9 mouse cellular contexts compared by ENCODE assay signal in the genomic region with DNA sequence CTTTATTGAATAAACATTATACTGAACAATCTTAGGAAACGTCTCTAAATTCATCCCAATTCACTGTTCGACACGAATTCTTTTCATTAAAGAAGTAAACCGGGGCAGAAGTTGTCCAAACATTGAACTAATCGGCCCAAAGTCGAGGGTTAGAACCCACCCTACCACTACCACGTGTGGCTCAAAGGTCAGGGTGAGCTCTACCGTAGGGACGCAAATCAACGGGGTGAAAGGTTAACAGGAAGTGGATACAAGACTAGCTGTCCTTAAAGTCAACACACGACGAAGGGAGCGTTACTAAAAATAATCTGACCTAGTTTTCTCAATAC. TPM values are rescaled to one million over a fixed set of nuclear protein-coding genes. Genes with fewer than 3 reads are reported as not detected.
DNase-seq lines count a peak whose midpoint lies in the region; ATAC-seq lines count a peak whose summit lies in the region.
"Had no signal": no experiment of that assay in that cellular context is flagged by ENCODE, and none has a peak within 500 bp of the region (broad histone marks: within the 10 kb centered on the region; RNA-seq: fewer than 3 reads in every experiment).

No protein-coding gene starts in this region.

- H3K9me3 ChIP-seq in forebrain, embryonic 14.5 days (replicated peaks; ENCODE audit: control insufficient read depth, low read length) = no peaks in the 10 kb centered on the region
- H3K9me3 ChIP-seq in kidney, embryonic 15.5 days (replicated peaks) = no peaks in the 10 kb centered on the region

- H3K27me3 ChIP-seq in forebrain, embryonic 14.5 days (replicated peaks; ENCODE audit: control insufficient read depth, insufficient read depth, low read length) = no peaks in the 10 kb centered on the region
- H3K27me3 ChIP-seq in kidney, embryonic 15.5 days = peaks cover 8% of the 10 kb centered on the region

- peaks cover 3% of the 10 kb centered on the region; the same call in 1 of the 2 replicates for H3K4me1 ChIP-seq in forebrain, embryonic 14.5 days (ENCODE audit: control insufficient read depth, insufficient read depth, low read length)
- H3K4me1 ChIP-seq in kidney, embryonic 15.5 days = peaks cover 14% of the 10 kb centered on the region

- WGBS in forebrain, embryonic 14.5 days = 16% methylated on average over 13 of the region's 13 CpGs
- WGBS in kidney, embryonic 15.5 days = 12% methylated on average over 13 of the region's 13 CpGs

- peak overlapping the region; percentile 40; the same call in 1 of the 2 replicates for H3K9ac ChIP-seq in forebrain, embryonic 14.5 days (ENCODE audit: low read length)
- H3K9ac ChIP-seq in kidney, embryonic 15.5 days = 0 out of 2 replicates have a peak overlapping the region, but pooled peaks have one; percentile 23

- DNase-seq in cerebellum, adult 9-10 months = no peak
- DNase-seq in right cerebral cortex, adult 18-20 months = peak; percentile 70
- no peak for DNase-seq in right cerebral cortex, postnatal 4 days
- no peak for DNase-seq in forebrain, embryonic 14.5 days (ENCODE audit: low spot score)
- peak; percentile 25 to 32 for DNase-seq in thymus, postnatal 36 days

- H3K4me3 ChIP-seq in forebrain, embryonic 14.5 days (ENCODE audit: low read depth, low read length) = peak overlapping the region; percentile 67
- peak overlapping the region; percentile 72 for H3K4me3 ChIP-seq in kidney, embryonic 15.5 days (replicated peaks)

- H3K36me3 ChIP-seq in forebrain, embryonic 14.5 days (ENCODE audit: control insufficient read depth, insufficient read depth, low read length) = peaks cover 28% of the 10 kb centered on the region
- peaks cover 31% of the 10 kb centered on the region for H3K36me3 ChIP-seq in kidney, embryonic 15.5 days

- H3K4me2 ChIP-seq in forebrain, embryonic 14.5 days (ENCODE audit: low read length) = peak overlapping the region; percentile 67
- peak overlapping the region; percentile 70 for H3K4me2 ChIP-seq in kidney, embryonic 15.5 days

- ATAC-seq in cerebellum, adult (ENCODE audit: insufficient number of reproducible peaks, low FRiP score, low TSS enrichment) = peak; percentile 71
- ATAC-seq in forebrain, embryonic 14.5 days = peak; percentile 72
- ATAC-seq in kidney, embryonic 15.5 days (replicated peaks; ENCODE audit: low FRiP score) = peak; percentile 41; the same call in 1 of the 2 replicates
- peak; percentile 50; the same call in 1 of the 2 replicates for ATAC-seq in megakaryocyte-erythroid progenitor cell, adult 5-6 weeks (replicated peaks; ENCODE audit: low FRiP score, low TSS enrichment, poor library complexity, severe bottlenecking)

- peak overlapping the region; percentile 64; the same call in 1 of the 2 replicates for H3K27ac ChIP-seq in forebrain, embryonic 14.5 days (ENCODE audit: low read depth, low read length)
- H3K27ac ChIP-seq in kidney, embryonic 15.5 days = peak overlapping the region; percentile 98

RNA-seq across cellular contexts. Expression of a gene that starts 0.4 kb away (rescaled TPM):
- 64.9 and 75.4 TPM in 2 replicates for polyA plus RNA-seq in forebrain, embryonic 14.5 days (2014; fragmentation: Nextera tagmentation; extraction: Ambion mirVana)
- 98.3 and 106 TPM in 2 replicates for polyA plus RNA-seq in kidney, embryonic 15.5 days (2015; fragmentation: Nextera tagmentation; extraction: Ambion mirVana)
- total RNA-seq in megakaryocyte-erythroid progenitor cell, adult 5-6 weeks (2014; fragmentation: Nextera tagmentation) = 99.9 and 104 TPM in 2 replicates
- total RNA-seq in megakaryocyte-erythroid progenitor cell, adult 5-6 weeks (2017) = 50.4 and 55.1 TPM in 2 replicates

RNA-seq across cellular contexts. Expression of a gene that starts 5.5 kb away (rescaled TPM):
- 0.05 and 0.09 TPM in 2 replicates for polyA plus RNA-seq in forebrain, embryonic 14.5 days (2014; fragmentation: Nextera tagmentation; extraction: Ambion mirVana)
- polyA plus RNA-seq in kidney, embryonic 15.5 days (2015; fragmentation: Nextera tagmentation; extraction: Ambion mirVana) = 2.2 and 3.3 TPM in 2 replicates
- total RNA-seq in megakaryocyte-erythroid progenitor cell, adult 5-6 weeks (2014; fragmentation: Nextera tagmentation) = not detected in 2 replicates
- total RNA-seq in megakaryocyte-erythroid progenitor cell, adult 5-6 weeks (2017) = 0.05 and 0.46 TPM in 2 replicates
- total RNA-seq: neutrophil, adult 5-6 weeks had no signal

RNA-seq across cellular contexts. Expression of a gene that starts 17.4 kb away (rescaled TPM):
- 0.22 TPM in 1 of 2 replicates, not detected in the other for polyA plus RNA-seq in forebrain, embryonic 14.5 days (2014; fragmentation: Nextera tagmentation; extraction: Ambion mirVana)
- 3.2 and 5.9 TPM in 2 replicates for polyA plus RNA-seq in kidney, embryonic 15.5 days (2015; fragmentation: Nextera tagmentation; extraction: Ambion mirVana)
- not detected in 2 replicates for total RNA-seq in megakaryocyte-erythroid progenitor cell, adult 5-6 weeks (2014; fragmentation: Nextera tagmentation)
- total RNA-seq in megakaryocyte-erythroid progenitor cell, adult 5-6 weeks (2017) = not detected in 2 replicates
- total RNA-seq: neutrophil, adult 5-6 weeks had no signal

RNA-seq across cellular contexts. Expression of a gene that starts 21.1 kb away (rescaled TPM):
- polyA plus RNA-seq in forebrain, embryonic 14.5 days (2014; fragmentation: Nextera tagmentation; extraction: Ambion mirVana) = 13.1 and 15.1 TPM in 2 replicates
- polyA plus RNA-seq in kidney, embryonic 15.5 days (2015; fragmentation: Nextera tagmentation; extraction: Ambion mirVana) = 28.5 and 29.2 TPM in 2 replicates
- total RNA-seq in megakaryocyte-erythroid progenitor cell, adult 5-6 weeks (2014; fragmentation: Nextera tagmentation) = 6.7 and 8.6 TPM in 2 replicates
- 2.7 and 3.7 TPM in 2 replicates for total RNA-seq in megakaryocyte-erythroid progenitor cell, adult 5-6 weeks (2017)

RNA-seq across cellular contexts. Expression of a gene that starts 29.1 kb away (rescaled TPM):
- 227 and 259 TPM in 2 replicates for polyA plus RNA-seq in forebrain, embryonic 14.5 days (2014; fragmentation: Nextera tagmentation; extraction: Ambion mirVana)
- polyA plus RNA-seq in kidney, embryonic 15.5 days (2015; fragmentation: Nextera tagmentation; extraction: Ambion mirVana) = 201 and 215 TPM in 2 replicates
- total RNA-seq in megakaryocyte-erythroid progenitor cell, adult 5-6 weeks (2014; fragmentation: Nextera tagmentation) = 202 and 239 TPM in 2 replicates
- total RNA-seq in megakaryocyte-erythroid progenitor cell, adult 5-6 weeks (2017) = 102 and 122 TPM in 2 replicates

Comparison
In these comparisons a context has a peak if more than half of its experiments do, and no peak if none do; other contexts are left out.
1. DNase-seq: peak in right cerebral cortex, adult 18-20 months (single experiment) and thymus, postnatal 36 days (2 of 2); none in cerebellum, adult 9-10 months (single experiment), right cerebral cortex, postnatal 4 days (single experiment) and forebrain, embryonic 14.5 days (single experiment).
2. Peak in every context shown above with its lines, with median percentiles within 50 percentile points of each other: ATAC-seq.